Mouse (Mus musculus): ENCODE results near the gene Rgs11. TPM values are rescaled to one million over a fixed set of nuclear protein-coding genes. Genes with fewer than 3 reads are reported as not detected.

Gene Rgs11
- polyA plus RNA-seq (2012; fragmentation: generic; extraction: Trizol): under 1 TPM; 0.01 to 0.46 TPM

GRCm38 (mm10) chr17:26202737-26203136, at the start of gene Rgs11:
Gene Rgs11 (plus strand): TSS chr17:26202951.

DNA sequence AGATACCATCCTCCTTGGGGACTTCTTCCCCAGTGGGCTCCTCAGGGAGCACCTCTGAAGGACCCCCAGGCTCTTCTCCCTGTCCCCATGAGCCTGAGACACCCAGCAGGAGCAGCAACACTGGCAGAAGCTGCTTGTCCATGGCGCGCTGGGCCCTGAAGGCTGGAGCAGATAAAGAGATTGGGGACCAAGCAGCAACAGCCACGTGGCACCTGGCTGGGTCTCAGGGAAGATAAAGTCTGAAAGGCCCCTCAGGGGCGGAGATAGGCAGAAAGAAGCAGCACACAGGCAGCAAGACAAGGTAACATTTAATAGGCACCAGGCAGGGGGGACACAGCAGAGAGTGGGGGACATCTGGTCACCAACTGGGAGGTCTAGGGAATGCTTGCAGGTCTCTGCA, 3.9 kb upstream of the Rgs11 start, which contains the start of gene Pdia2:
TSS of gene Pdia2 (minus strand) at position 196 of the 400 bp plus-strand sequence.

GRCm38 (mm10) chr17:26207686-26208085, 4.9 kb downstream of the Rgs11 start, which contains the start of gene Arhgdig:
Gene Arhgdig (minus strand): TSS chr17:26207786.

DNA sequence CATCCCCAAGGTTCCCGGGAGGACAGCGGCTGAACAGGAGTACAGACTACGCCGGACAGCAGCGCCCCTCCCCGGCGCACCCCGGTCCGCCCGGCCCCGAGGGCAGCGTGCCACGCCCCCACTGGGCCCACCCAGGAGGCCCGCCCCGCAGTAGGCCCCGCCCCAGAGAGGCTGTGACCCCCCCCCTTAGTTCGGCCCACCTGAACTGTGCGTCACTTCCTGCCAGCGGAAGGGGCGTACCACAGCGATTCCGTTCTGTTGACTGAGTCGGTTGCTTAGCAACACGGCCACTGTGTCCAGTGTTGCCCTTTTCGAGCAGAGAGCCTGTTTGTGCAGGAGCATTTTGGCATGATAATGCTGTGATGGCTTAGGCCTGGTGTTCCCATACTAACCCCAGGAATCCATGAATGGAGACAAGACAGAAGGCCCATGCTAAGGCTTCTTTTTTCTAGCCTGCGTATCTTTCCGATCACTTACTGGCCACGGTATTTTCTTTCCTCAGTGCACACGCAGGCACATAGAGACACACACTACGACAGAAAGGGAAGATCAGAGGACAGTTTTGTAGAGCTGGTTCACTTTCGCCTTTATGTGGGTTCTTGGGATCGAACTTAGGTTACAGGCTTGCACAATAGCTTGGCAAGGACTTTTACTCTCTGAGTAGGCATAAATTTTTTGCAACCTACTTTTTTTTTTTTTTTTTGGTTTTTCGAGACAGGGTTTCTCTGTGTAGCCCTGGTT, 41.5 kb downstream of the Rgs11 start, which contains the start of gene Fam234a:
TSS of gene Fam234a (minus strand) at position 142 of the 741 bp plus-strand sequence.

GRCm38 (mm10) chr17:26252539-26253251, 49.9 kb downstream of the Rgs11 start, which contains the start of gene Luc7l:
Gene Luc7l (plus strand): TSS chr17:26252896.

Other genes with a start within 250 kb of the Rgs11 start
- 10 to 100 TPM in 1 of 2 experiments, 1 to 10 TPM in 1; 4.7 to 13.1 TPM for gene Capn15, start 217.2 kb upstream of the Rgs11 start, polyA plus RNA-seq (2012; fragmentation: generic; extraction: Trizol)
- gene Rab11fip3, start 133.4 kb upstream of the Rgs11 start, polyA plus RNA-seq (2012; fragmentation: generic; extraction: Trizol): 10 to 100 TPM in 1 of 2 experiments, 1 to 10 TPM in 1; 6.5 to 26.0 TPM
- gene Decr2, start 112.6 kb upstream of the Rgs11 start, polyA plus RNA-seq (2012; fragmentation: generic; extraction: Trizol): 10 to 100 TPM in 1 of 2 experiments, 1 to 10 TPM in 1; 1.2 to 18.9 TPM
- 10 to 100 TPM; 49.6 to 54.8 TPM for gene Nme4, start 107.3 kb upstream of the Rgs11 start, polyA plus RNA-seq (2012; fragmentation: generic; extraction: Trizol)
- gene Tmem8, start 89.7 kb upstream of the Rgs11 start, polyA plus RNA-seq (2012; fragmentation: generic; extraction: Trizol): 10 to 100 TPM in 1 of 2 experiments, 1 to 10 TPM in 1; 3.2 to 11.1 TPM
- gene Mrpl28, start 79.5 kb upstream of the Rgs11 start, polyA plus RNA-seq (2012; fragmentation: generic; extraction: Trizol): 100 to 1,000 TPM; 206 to 383 TPM
- 10 to 100 TPM; 19.2 to 34.4 TPM for gene Axin1, start 64.3 kb upstream of the Rgs11 start, polyA plus RNA-seq (2012; fragmentation: generic; extraction: Trizol)
- gene Pdia2, start 3.9 kb upstream of the Rgs11 start, polyA plus RNA-seq (2012; fragmentation: generic; extraction: Trizol): not detected
- 1 to 10 TPM in 1 of 2 experiments, under 1 TPM in 1; 0.91 to 5.9 TPM for gene Arhgdig, start 4.8 kb downstream of the Rgs11 start, polyA plus RNA-seq (2012; fragmentation: generic; extraction: Trizol)
- 10 to 100 TPM; 36.2 to 94.1 TPM for gene Fam234a, start 41.3 kb downstream of the Rgs11 start, polyA plus RNA-seq (2012; fragmentation: generic; extraction: Trizol)
- gene Luc7l, start 49.9 kb downstream of the Rgs11 start, polyA plus RNA-seq (2012; fragmentation: generic; extraction: Trizol): 10 to 100 TPM; 21.1 to 35.8 TPM
- 1 to 10 TPM in 1 of 2 experiments, under 1 TPM in 1; 0.76 to 4.9 TPM for gene Neurl1b, start 211.9 kb downstream of the Rgs11 start, polyA plus RNA-seq (2012; fragmentation: generic; extraction: Trizol)